Mouse (Mus musculus) urinary bladder, postnatal 25 days (tissue): ENCODE data around the gene Fchsd2.
A peak's percentile ranks its signal among the peaks of the same experiment; 100 is the strongest.

Source experiments
- DNase-seq: peaks from one replicate; pipeline ENCODE4 v3.0.0; 2022; ENCODE audit warnings: low spot score

The Fchsd2 gene

GRCm38 (mm10) chr7:101287820-101288219 is 195.2 kb downstream of the Fchsd2 start:
- no peak for DNase-seq

- peak; percentile 55 for DNase-seq
These were observed 195.8 kb downstream of the Fchsd2 start for GRCm38 (mm10) chr7:101288436-101288835.

GRCm38 (mm10) chr7:101290401-101290800 is 197.7 kb downstream of the Fchsd2 start:
- DNase-seq: no peak

GRCm38 (mm10) chr7:101291211-101291610 is 198.5 kb downstream of the Fchsd2 start:
- DNase-seq: no peak

- no peak for DNase-seq
These were observed 199.0 kb downstream of the Fchsd2 start for GRCm38 (mm10) chr7:101291641-101292040.

- DNase-seq: no peak
These were observed 199.4 kb downstream of the Fchsd2 start for GRCm38 (mm10) chr7:101292086-101292485.

- DNase-seq: no peak
These were observed 200.0 kb downstream of the Fchsd2 start for GRCm38 (mm10) chr7:101292696-101293095.

GRCm38 (mm10) chr7:101293138-101293537 is 200.5 kb downstream of the Fchsd2 start:
- DNase-seq: no peak

GRCm38 (mm10) chr7:101293611-101294010 is 200.9 kb downstream of the Fchsd2 start:
- DNase-seq: no peak

GRCm38 (mm10) chr7:101295438-101295837 is 202.8 kb downstream of the Fchsd2 start:
- DNase-seq: no peak

GRCm38 (mm10) chr7:101296252-101297022 is 203.8 kb downstream of the Fchsd2 start:
- peak; percentile 68 for DNase-seq

GRCm38 (mm10) chr7:101297023-101297405 is 204.4 kb downstream of the Fchsd2 start:
- no peak for DNase-seq

GRCm38 (mm10) chr7:101298375-101298774 is 205.7 kb downstream of the Fchsd2 start:
- DNase-seq: no peak

- DNase-seq: no peak
These were observed 208.8 kb downstream of the Fchsd2 start for GRCm38 (mm10) chr7:101301361-101301880.

GRCm38 (mm10) chr7:101301881-101302456 is 209.3 kb downstream of the Fchsd2 start, which contains the start of gene Atg16l2:
Gene Atg16l2 (minus strand): TSS chr7:101302251.
- peak; percentile 86 for DNase-seq

GRCm38 (mm10) chr7:101302691-101303090 is 210.0 kb downstream of the Fchsd2 start:
- DNase-seq: no peak

GRCm38 (mm10) chr7:101306841-101307240 is 214.2 kb downstream of the Fchsd2 start:
- no peak for DNase-seq

GRCm38 (mm10) chr7:101309985-101310326 is 217.3 kb downstream of the Fchsd2 start:
- DNase-seq: no peak

GRCm38 (mm10) chr7:101310327-101311028 is 217.8 kb downstream of the Fchsd2 start:
- DNase-seq: peak; percentile 95

GRCm38 (mm10) chr7:101311061-101311460 is 218.4 kb downstream of the Fchsd2 start:
- DNase-seq: no peak

- no peak for DNase-seq
These were observed 220.4 kb downstream of the Fchsd2 start for GRCm38 (mm10) chr7:101313033-101313432.

- no peak for DNase-seq
These were observed 221.7 kb downstream of the Fchsd2 start for GRCm38 (mm10) chr7:101314396-101314795.

- no peak for DNase-seq
These were observed 223.0 kb downstream of the Fchsd2 start for GRCm38 (mm10) chr7:101315699-101316098.
